Mouse (Mus musculus): ENCODE measurements around the gene Zfyve28. TPM values are rescaled to one million over a fixed set of nuclear protein-coding genes. Genes with fewer than 3 reads are reported as not detected.

Zfyve28 gene
- total RNA-seq (2022): 1 to 10 TPM in 2 of 4 experiments, under 1 TPM in 2; 0.52 to 2.1 (median 1.1) TPM

GRCm38 (mm10) chr5:34288154-34288716, at the start of gene Zfyve28, which contains the start of gene Cfap99:
Gene Zfyve28 (minus strand): TSS chr5:34288449.
Gene Cfap99 (plus strand): TSS chr5:34288600.
- peak; percentile 46 for DNase-seq

- DNase-seq: peak; percentile 51
Measured at GRCm38 (mm10) chr5:34336775-34337450, 48.7 kb upstream of the Zfyve28 start.

- peak; percentile 97 for DNase-seq
Measured at GRCm38 (mm10) chr5:34336097-34336774, 48.0 kb upstream of the Zfyve28 start, which contains the start of gene Rnf4. Gene Rnf4 (plus strand): TSS chr5:34336289.

- DNase-seq: no peak
Measured at GRCm38 (mm10) chr5:34335539-34336096, 47.4 kb upstream of the Zfyve28 start.

- DNase-seq: no peak
Measured at GRCm38 (mm10) chr5:34334081-34334480, 45.8 kb upstream of the Zfyve28 start.

GRCm38 (mm10) chr5:34330136-34330535, 41.9 kb upstream of the Zfyve28 start:
- DNase-seq: no peak

GRCm38 (mm10) chr5:34326875-34327576, 38.8 kb upstream of the Zfyve28 start:
- no peak for DNase-seq

GRCm38 (mm10) chr5:34326249-34326691, 38.0 kb upstream of the Zfyve28 start:
- no peak for DNase-seq

- no peak for DNase-seq
Measured at GRCm38 (mm10) chr5:34325286-34325685, 37.0 kb upstream of the Zfyve28 start.

GRCm38 (mm10) chr5:34321236-34321635, 33.0 kb upstream of the Zfyve28 start:
- DNase-seq: no peak

GRCm38 (mm10) chr5:34319491-34320034, 31.3 kb upstream of the Zfyve28 start:
- no peak for DNase-seq

GRCm38 (mm10) chr5:34309016-34309415, 20.8 kb upstream of the Zfyve28 start:
- no peak for DNase-seq

GRCm38 (mm10) chr5:34302377-34302776, 14.1 kb upstream of the Zfyve28 start:
- DNase-seq: no peak

GRCm38 (mm10) chr5:34298937-34299535, 10.8 kb upstream of the Zfyve28 start:
- peak; percentile 16 for DNase-seq

- no peak for DNase-seq
Measured at GRCm38 (mm10) chr5:34298061-34298460, 9.8 kb upstream of the Zfyve28 start.

- DNase-seq: peak; percentile 29
Measured at GRCm38 (mm10) chr5:34295141-34295540, 6.9 kb upstream of the Zfyve28 start.

- no peak for DNase-seq
Measured at GRCm38 (mm10) chr5:34294696-34295095, 6.4 kb upstream of the Zfyve28 start.

GRCm38 (mm10) chr5:34293363-34293762, 5.1 kb upstream of the Zfyve28 start:
- no peak for DNase-seq

- DNase-seq: no peak
Measured at GRCm38 (mm10) chr5:34289286-34289685, 1.0 kb upstream of the Zfyve28 start.

GRCm38 (mm10) chr5:34287838-34288145, 457 bp downstream of the Zfyve28 start:
- no peak for DNase-seq

- DNase-seq: no peak
Measured at GRCm38 (mm10) chr5:34287001-34287837, 1.0 kb downstream of the Zfyve28 start.
